Mouse (Mus musculus) layer of hippocampus, adult 2 months (tissue): ENCODE data around the gene Scn10a. TPM values are rescaled to one million over a fixed set of nuclear protein-coding genes. Genes with fewer than 3 reads are reported as not detected.
A peak's percentile ranks its signal among the peaks of the same experiment; 100 is the strongest.

Experiments used
- DNase-seq, 2 experiments: peaks; one replicate each; pipeline ENCODE4 v3.0.0; 2022; ENCODE audit warnings: low spot score in 2 of 2
- H3K27ac ChIP-seq: fragments of 200-600 bp; 2 replicates; pipeline ENCODE4 v1.8.1; 2022
- H3K4me3 ChIP-seq: fragments of 200-600 bp; 2 replicates; pipeline ENCODE4 v1.8.1; 2022; ENCODE audit warnings: mild to moderate bottlenecking
- CTCF ChIP-seq: fragments of 200-600 bp; conservative IDR thresholded peaks from 2 replicates; pipeline ENCODE4 v1.8.1; 2022; ENCODE audit warnings: antibody characterized with exemption, mild to moderate bottlenecking, moderate library complexity
- total RNA-seq, 2 experiments: library from RNA; stranded (reverse); gene quantifications; 2 replicates each; pipeline ENCODE4 v1.2.3; 2021

Gene Scn10a
- total RNA-seq, 2 experiments from 2014 or later = not detected

DNA sequence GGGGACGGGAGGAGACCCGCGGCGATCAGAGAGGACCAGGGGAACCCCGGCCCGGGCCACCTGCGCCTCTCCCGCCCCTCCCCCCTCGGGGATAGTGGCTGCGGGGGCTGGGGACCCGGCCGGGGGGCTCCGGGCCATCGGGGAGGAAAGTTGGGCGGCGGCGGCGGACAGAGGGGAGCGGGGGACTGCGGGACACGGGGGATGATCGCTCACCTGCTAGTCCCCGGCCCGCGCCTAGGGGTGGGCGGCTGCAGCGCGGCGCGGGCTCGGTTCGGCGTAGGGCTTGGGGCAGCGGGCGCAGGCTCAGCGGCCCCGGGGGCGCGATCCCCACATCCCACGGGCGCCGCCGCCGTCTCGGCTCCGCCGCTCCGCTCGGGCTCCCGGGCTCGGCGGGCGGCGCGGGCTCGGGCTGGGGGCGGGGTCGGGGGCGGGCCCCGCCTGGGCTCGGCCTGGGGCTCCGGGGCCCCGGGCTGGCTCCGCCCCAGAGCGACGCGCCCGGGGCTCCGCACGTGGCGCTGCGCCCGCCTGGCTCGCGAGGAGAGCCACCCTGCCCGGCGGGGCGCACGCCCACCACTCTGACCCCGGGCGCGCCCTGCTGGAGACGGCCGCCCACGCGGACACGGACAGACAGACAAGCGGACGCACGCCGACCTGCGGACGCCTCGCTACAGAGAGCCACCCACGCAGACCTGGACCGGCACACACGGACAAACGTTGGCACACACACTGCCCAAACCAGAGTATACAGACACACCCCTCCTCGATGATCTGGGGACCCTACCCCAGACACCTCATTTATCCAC is 140.3 kb downstream of the Scn10a start, which contains the start of gene Scn5a:
TSS of gene Scn5a (minus strand) at position 381 of the 803 bp plus-strand sequence.
- Histone ChIP-seq H3K4me3 (peak within 1 kb of the TSS; percentile 49), H3K27ac (no peak within 1 kb of the TSS)
- DNase-seq = no peak
- no peak for TF ChIP-seq CTCF

DNA sequence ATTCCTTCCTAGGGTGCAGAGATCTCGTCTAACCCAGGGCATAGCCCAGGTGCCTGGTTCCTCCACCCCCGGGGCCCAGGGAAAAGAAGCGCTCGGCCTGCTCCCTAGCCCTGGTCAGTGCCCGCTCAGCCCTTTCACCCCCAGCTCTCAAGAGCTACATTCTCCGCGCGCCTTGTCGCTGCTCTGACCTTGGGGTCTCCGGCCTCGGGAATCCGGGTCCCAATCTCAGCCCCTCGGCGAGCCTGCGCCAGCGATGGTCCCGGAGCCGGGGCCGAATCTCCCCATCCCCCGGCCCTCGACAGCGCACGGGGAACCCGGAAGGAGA is 140.8 kb downstream of the Scn10a start:
- peak overlapping the region; percentile 49 for H3K4me3 ChIP-seq
- TF ChIP-seq CTCF = no peak
- H3K27ac ChIP-seq = no peak overlapping the region
- DNase-seq = no peak

DNA sequence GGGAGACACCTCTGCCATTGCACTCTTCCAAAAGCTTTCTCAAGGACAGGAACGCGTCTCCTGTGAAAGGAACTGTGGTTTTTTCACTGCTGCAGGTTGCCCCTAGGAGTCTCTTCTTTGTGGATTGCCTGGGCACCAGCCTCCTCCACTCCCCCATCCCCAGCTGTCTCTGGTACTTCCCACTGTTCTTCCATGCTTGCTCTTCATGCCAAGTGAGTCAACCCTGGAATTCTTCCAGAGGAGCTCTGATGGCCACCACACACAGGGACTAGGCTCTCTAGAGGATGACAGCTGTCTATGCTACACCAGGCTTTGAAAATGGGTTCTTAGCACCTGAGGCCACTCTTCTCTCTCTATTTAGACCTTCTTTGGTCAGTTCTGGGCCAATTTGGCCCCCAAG is 142.1 kb downstream of the Scn10a start:
- peak; percentile 20 to 50 for DNase-seq
- TF ChIP-seq CTCF = no peak
- no peak overlapping the region for H3K27ac ChIP-seq
- H3K4me3 ChIP-seq = no peak overlapping the region

DNA sequence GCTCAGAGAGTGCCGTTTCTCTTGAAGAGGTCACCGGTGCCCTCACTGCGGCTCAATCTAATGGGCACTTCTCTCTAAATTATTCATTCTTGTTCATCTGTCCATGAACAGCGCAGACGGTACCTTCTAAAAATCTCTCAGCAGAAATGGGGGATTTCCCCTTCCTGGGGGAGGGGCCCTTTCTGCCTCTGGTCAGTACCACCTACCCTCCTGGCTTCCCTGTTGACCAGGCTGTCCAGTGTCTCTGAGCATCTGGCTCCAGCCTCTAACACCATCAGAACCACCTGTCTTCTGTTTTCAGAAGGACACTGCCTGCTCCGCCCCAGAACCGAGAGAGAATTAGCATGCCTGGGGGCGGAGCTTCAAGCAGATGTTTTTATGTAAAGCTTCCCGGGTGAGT is 143.4 kb downstream of the Scn10a start:
- DNase-seq = no peak
- Histone ChIP-seq H3K4me3 (no peak overlapping the region), H3K27ac (no peak overlapping the region)
- no peak for TF ChIP-seq CTCF

DNA sequence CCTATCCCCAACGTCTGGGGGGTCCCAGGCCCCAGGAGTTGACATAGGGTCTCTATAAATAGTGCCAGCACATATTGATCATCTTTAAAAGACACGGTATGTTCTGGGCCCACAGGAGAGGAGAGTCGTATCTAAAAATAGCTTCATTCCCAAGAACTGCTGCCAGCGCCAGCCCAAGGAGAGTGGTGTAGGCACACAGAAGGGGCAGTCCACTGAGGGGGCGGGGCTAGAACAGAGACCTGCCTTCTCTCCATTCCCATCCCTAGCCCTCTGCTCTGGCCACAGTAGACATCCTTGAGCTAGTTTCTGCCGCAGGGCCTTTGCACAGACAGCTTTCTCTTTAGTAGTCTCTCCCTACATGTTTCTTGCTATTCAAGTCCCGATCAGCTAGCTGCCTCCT is 144.8 kb downstream of the Scn10a start:
- no peak overlapping the region for H3K4me3 ChIP-seq
- no peak for TF ChIP-seq CTCF
- H3K27ac ChIP-seq = no peak overlapping the region
- no peak for DNase-seq

DNA sequence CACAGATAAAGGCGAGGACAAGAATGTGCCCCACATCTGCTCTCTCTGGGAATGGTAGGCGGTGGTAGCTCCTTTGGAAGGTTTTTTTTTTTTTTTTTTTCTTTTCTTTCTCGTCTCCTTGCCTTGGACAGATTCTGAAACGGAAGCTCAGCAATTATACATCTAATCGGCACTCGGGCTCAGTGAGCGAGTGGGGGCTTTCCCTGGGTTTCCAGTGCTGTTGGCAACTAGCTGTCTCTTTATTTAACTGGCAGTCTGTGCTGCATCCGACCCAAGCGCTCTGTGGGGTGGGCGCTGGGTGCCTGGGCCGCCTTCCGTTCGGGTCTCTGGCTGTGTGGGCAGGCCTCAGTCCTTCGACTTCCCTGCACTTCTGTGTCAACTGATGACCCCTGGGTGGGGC is 146.1 kb downstream of the Scn10a start:
- no peak overlapping the region for H3K27ac ChIP-seq
- TF ChIP-seq CTCF = no peak
- DNase-seq = no peak
- no peak overlapping the region for H3K4me3 ChIP-seq

DNA sequence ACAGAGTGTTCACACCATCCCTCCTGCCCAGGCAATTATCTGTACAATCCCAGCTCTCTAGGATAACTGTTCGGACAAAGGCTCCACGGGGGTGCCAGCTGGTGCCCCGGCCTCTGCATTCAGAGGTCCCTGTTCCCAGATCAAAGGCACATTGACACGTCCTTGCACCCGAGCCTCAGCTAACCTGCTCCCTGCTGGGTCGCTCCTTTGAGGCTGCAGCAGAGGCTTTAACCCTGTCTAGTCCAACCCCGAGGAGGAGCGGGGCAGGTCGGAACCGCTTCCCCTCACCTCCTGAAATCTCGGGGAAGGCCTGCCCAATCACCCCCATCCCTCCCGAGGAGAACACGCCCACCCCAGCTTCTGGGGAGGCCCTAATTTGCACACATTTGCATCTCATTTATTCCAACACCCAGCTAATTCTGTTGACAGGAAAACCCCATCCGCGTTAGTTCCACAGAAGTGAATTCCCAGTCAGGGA is 147.7 kb downstream of the Scn10a start:
- DNase-seq = no peak
- H3K4me3 ChIP-seq = no peak overlapping the region
- no peak overlapping the region for H3K27ac ChIP-seq
- TF ChIP-seq CTCF = no peak

DNA sequence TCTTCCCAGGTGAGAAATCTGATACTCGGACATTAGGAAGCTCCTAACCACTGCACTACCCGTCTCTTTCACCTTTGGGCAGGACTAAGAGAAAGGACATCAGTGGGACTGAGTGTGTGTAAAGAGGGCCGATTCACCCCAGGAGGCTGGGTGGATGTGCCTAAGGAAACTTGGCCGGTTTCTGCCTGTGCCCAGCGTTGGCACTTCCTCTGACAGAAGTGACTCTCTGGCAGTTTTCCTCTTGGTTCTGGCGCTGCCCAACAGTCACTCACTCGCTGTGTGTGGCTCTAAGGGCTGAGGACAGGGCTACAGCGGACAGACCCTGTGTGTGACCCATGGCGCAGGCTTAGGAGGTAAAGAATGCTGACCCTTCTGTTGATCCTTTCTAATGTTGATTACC is 148.5 kb downstream of the Scn10a start:
- no peak overlapping the region for H3K4me3 ChIP-seq
- no peak for DNase-seq
- no peak overlapping the region for H3K27ac ChIP-seq
- no peak for TF ChIP-seq CTCF

DNA sequence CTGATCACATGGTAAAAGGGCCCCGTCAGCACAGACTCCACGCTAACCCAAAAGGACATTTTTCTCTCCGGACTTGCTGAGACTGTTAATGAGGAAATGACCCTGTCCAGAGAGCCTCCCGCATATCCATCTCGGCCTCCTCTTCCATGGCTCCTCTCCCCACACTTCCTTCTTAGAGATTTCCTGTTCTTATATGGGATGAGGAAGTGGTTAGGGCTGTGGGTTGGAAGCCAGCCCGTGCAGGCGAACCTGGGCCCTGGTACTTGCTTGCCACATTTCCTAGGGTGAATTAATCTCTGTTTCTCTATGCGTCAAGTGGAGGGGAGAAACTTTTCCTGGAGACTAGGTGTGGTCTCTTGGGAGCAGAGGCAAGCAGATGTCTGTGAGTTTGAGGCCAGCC is 150.4 kb downstream of the Scn10a start:
- Histone ChIP-seq H3K27ac (no peak overlapping the region), H3K4me3 (no peak overlapping the region)
- no peak for TF ChIP-seq CTCF
- no peak for DNase-seq

DNA sequence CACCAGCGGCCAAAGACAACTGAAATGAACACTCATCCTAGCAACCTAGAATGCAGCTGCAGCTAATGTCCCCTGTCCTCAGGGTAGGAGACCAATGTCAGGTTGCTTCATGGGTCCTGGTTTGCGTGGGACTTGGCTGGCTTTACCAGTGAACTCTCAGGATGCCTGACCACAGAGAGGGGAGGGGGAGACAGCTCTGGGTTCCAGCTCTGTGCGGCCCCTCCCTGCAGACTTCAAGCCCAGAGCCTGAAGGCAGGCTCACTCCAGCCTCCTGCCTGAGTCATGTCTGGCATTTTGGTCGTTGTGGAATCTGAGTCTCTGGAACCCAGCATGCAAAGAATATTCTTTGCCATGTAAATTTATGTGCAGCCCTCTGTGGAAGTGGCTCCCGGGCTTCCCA is 151.3 kb downstream of the Scn10a start:
- Histone ChIP-seq H3K4me3 (no peak overlapping the region), H3K27ac (no peak overlapping the region)
- TF ChIP-seq CTCF = no peak
- no peak for DNase-seq

DNA sequence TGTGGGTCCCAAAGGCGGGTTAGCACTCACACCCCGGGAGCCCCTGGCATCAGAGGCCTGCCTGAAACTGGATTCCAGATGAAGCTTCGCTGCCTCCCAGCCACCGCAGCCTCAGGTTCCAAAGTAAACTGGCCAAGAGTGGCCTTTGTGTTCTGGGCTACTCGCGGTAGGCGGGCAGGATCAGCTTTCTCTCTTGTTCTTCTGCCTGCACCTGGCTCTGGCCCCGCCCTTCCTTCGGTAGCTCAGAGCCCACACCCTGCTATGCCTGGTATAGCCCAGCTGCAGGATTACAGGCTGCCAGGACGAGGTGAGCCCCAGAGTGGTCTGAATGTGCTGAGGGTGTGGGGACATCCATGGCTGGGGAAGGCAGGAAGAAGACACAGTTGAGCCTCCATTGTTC is 152.9 kb downstream of the Scn10a start:
- TF ChIP-seq CTCF = no peak
- DNase-seq = no peak
- no peak overlapping the region for H3K27ac ChIP-seq
- H3K4me3 ChIP-seq = no peak overlapping the region

DNA sequence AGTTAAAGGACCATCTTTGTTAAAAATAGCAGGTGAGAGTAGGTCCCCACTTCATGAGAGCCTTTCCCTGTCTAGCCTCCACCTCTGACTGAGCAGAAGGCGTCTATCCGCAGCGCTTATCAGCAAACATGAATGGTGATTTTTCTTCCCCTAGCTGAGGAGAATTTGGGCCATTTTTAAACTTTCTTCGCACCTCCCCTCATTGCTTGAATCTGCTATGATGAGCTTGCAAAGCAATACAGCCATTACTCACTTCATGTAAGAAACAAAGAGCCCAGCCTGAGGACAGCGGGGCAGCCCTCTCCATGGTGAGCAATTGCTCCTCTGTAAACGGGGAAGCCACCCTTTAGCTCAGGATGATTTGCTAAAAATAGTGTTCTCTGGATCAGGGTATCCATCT is 154.3 kb downstream of the Scn10a start:
- DNase-seq = no peak
- TF ChIP-seq CTCF = no peak
- Histone ChIP-seq H3K27ac (no peak overlapping the region), H3K4me3 (no peak overlapping the region)

DNA sequence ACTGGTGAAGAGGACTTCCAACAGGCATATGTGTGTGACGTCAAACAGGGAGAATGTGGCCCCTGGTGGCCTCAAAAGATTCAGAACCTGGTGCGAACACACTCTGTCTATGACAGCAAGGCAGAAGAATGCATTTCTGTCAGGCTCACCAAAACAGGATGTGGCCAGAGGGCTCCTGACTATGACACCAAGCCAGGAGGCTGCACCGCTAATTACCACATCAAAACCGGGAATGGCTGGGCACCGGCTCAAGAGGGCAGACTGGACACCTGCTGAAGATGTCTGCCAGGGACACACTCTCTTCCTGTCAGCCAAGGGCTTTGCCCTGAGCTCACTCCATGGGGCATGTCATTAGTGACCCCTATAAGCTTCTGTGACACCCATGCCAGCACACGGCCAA is 155.5 kb downstream of the Scn10a start:
- Histone ChIP-seq H3K27ac (no peak overlapping the region), H3K4me3 (no peak overlapping the region)
- TF ChIP-seq CTCF = no peak
- DNase-seq = no peak

DNA sequence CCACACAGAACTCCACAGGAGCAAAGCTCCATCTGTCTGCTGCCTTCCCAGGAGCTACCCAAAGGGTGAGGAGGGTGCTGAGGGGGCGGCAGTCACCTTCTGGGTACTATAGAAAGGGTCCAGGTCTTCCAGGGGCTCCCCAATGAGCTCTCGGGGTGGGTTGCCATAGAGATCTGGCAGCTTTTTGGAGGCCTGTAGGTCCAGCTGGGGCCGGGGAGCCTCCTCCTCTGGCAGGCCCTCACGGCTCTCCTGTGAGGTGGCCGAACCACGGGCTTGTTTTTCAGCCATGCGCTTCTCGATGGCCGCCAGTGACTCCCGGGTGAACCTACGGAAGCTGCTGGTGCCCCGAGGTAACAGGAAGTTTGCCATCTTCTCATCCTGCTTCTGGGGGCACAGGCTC is 156.9 kb downstream of the Scn10a start:
- DNase-seq = no peak
- TF ChIP-seq CTCF = no peak
- Histone ChIP-seq H3K4me3 (no peak overlapping the region), H3K27ac (no peak overlapping the region)
